Mouse (Mus musculus): ENCODE data around the gene Tuba4a. TPM values are rescaled to one million over a fixed set of nuclear protein-coding genes. Genes with fewer than 3 reads are reported as not detected.

Tuba4a gene
- polyA plus RNA-seq, 1 experiment from 2014 or later, result 26.8 TPM

DNA sequence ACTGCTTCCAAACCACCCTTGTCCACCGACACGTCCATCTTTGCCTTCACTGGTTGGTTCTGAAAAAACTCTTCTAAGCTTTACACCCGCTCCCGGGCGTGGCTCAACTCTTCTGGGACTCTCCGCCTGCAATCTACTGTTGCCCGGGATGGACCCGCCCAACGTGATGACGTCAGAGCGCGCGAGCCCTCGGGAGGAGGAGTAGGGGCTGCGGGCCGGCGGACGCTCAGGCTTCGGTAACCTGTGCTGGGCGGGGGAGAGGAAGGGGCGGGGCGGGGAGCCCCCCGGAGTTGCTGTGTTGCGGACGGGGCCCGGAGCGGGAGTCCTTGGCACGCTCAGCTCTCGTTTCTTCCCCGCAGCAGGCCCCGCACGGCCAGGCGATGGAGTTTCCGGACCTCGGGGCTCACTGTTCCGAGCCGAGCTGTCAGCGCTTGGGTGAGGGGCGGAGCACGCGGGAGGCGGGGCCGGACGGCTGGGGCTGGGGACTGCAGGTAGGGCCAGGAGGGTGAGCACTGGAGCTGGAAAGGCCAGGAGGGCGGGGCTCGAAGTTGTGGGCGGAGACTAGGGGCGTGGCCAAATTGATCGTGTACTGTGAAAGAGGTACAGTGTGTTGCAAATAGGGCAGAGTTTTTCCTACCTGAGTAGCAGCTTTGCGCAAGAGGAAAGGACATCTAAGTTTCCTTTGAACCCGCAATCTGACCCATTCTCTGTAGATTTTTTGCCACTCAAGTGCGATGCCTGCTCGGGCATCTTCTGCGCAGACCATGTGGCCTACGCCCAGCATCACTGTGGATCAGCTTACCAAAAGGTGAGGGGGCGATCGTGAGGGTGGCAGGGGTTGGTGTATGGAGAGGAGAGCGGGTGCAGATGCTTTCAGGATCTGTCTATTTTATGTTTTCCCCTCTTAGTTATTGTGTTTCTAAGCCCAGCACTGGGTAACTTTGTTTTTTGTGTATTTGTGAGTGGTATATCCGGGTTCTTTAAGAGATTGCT lies 50.9 kb downstream of the Tuba4a start, which contains the start of gene Zfand2b:
Zfand2b (plus strand) TSS at position 175 of the 993 bp plus-strand sequence.
- Histone ChIP-seq H3K9me3 (no peaks in the 10 kb centered on the region), H3K4me3 (peak within 1 kb of the TSS; percentile 67), H3K9ac (peak within 1 kb of the TSS; percentile 57), H3K36me3 (peaks cover 36% of the 10 kb centered on the region), H3K4me2 (peak within 1 kb of the TSS; percentile 66), H3K4me1 (replicated peaks) (peaks cover 14% of the 10 kb centered on the region), H3K27ac (replicated peaks) (peak within 1 kb of the TSS; percentile 89), H3K27me3 (no peaks in the 10 kb centered on the region)
- whole genome bisulfite sequencing, result under 1% methylated on average over 58 of the region's 59 CpGs
- peak; percentile 97 for ATAC-seq (ENCODE audit: low FRiP score, low read depth)

DNA sequence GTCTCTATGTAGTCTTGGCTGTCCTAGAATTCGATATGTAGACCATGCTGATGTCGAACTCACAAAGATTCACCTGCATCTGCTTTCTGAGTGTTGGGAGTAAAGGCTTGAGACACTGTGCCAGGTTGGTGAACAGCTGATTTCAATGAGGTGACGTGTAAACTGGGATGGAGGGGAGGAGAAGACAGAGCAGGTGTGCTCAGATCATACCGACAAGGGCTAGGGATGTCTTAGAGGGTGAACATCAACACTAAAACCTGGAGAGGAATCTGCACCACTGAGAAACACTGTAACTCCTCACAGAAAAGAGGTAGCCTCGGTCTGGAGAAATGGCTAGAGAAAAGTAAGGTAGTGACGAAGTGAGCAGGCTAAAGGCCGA lies 51.6 kb downstream of the Tuba4a start:
- Histone ChIP-seq H3K4me1 (replicated peaks) (peaks cover 14% of the 10 kb centered on the region), H3K4me2 (peak overlapping the region; percentile 66), H3K9ac (no peak overlapping the region), H3K9me3 (no peaks in the 10 kb centered on the region), H3K27me3 (no peaks in the 10 kb centered on the region), H3K4me3 (peak overlapping the region; percentile 67), H3K36me3 (peaks cover 29% of the 10 kb centered on the region), H3K27ac (replicated peaks) (peak overlapping the region; percentile 89)
- ATAC-seq (ENCODE audit: low FRiP score, low read depth), result no peak; the same call in 1 of the 2 replicates
- WGBS, result 7% methylated on average over 7 of the region's 7 CpGs

Small RNA genes lying within 50 kb of the gene (microRNA-seq; reads per million reads assigned to microRNA genes)
- gene Gm27943, result not detected

Other genes starting within 250 kb of the Tuba4a start
- gene Nhej1, start 94.7 kb downstream of the Tuba4a start, polyA plus RNA-seq (2015; fragmentation: Nextera tagmentation; extraction: Ambion mirVana), result 6.8 and 6.9 TPM in 2 replicates
- not detected in 2 replicates for gene Slc23a3, start 86.0 kb downstream of the Tuba4a start, polyA plus RNA-seq (2015; fragmentation: Nextera tagmentation; extraction: Ambion mirVana)
- gene Cnppd1, start 77.2 kb downstream of the Tuba4a start, polyA plus RNA-seq (2015; fragmentation: Nextera tagmentation; extraction: Ambion mirVana), result 48.2 and 52.3 TPM in 2 replicates
- gene Retreg2, start 77.1 kb downstream of the Tuba4a start, polyA plus RNA-seq (2015; fragmentation: Nextera tagmentation; extraction: Ambion mirVana), result 134 and 146 TPM in 2 replicates
- gene Zfand2b, start 51.2 kb downstream of the Tuba4a start, polyA plus RNA-seq (2015; fragmentation: Nextera tagmentation; extraction: Ambion mirVana), result 40.1 and 40.2 TPM in 2 replicates
- 45.1 and 48.4 TPM in 2 replicates for gene Abcb6, start 39.5 kb downstream of the Tuba4a start, polyA plus RNA-seq (2015; fragmentation: Nextera tagmentation; extraction: Ambion mirVana)
- gene Ankzf1, start 27.7 kb downstream of the Tuba4a start, polyA plus RNA-seq (2015; fragmentation: Nextera tagmentation; extraction: Ambion mirVana), result 23.2 and 24.2 TPM in 2 replicates
- 57.5 and 66.3 TPM in 2 replicates for gene Atg9a, start 27.7 kb downstream of the Tuba4a start, polyA plus RNA-seq (2015; fragmentation: Nextera tagmentation; extraction: Ambion mirVana)
- gene Glb1l, start 9.1 kb downstream of the Tuba4a start, polyA plus RNA-seq (2015; fragmentation: Nextera tagmentation; extraction: Ambion mirVana), result 20.3 and 22.0 TPM in 2 replicates
- 146 and 147 TPM in 2 replicates for gene Stk16, start 9.0 kb downstream of the Tuba4a start, polyA plus RNA-seq (2015; fragmentation: Nextera tagmentation; extraction: Ambion mirVana)
- not detected in 2 replicates for gene A630095N17Rik, start 12.2 kb upstream of the Tuba4a start, polyA plus RNA-seq (2015; fragmentation: Nextera tagmentation; extraction: Ambion mirVana)
- gene Dnajb2, start 16.5 kb upstream of the Tuba4a start, polyA plus RNA-seq (2015; fragmentation: Nextera tagmentation; extraction: Ambion mirVana), result 72.5 and 85.0 TPM in 2 replicates
- gene Ptprn, start 44.6 kb upstream of the Tuba4a start, polyA plus RNA-seq (2015; fragmentation: Nextera tagmentation; extraction: Ambion mirVana), result 30.4 and 33.5 TPM in 2 replicates
- gene Resp18, start 58.5 kb upstream of the Tuba4a start, polyA plus RNA-seq (2015; fragmentation: Nextera tagmentation; extraction: Ambion mirVana), result 203 and 214 TPM in 2 replicates
- 140 and 145 TPM in 2 replicates for gene Dnpep, start 98.1 kb upstream of the Tuba4a start, polyA plus RNA-seq (2015; fragmentation: Nextera tagmentation; extraction: Ambion mirVana)
- gene Des, start 140.5 kb upstream of the Tuba4a start, polyA plus RNA-seq (2015; fragmentation: Nextera tagmentation; extraction: Ambion mirVana), result 1.1 and 1.7 TPM in 2 replicates
- 22.4 and 25.0 TPM in 2 replicates for gene Speg, start 155.4 kb upstream of the Tuba4a start, polyA plus RNA-seq (2015; fragmentation: Nextera tagmentation; extraction: Ambion mirVana)
- 73.8 and 79.0 TPM in 2 replicates for gene Gmppa, start 216.1 kb upstream of the Tuba4a start, polyA plus RNA-seq (2015; fragmentation: Nextera tagmentation; extraction: Ambion mirVana)
- gene Asic4, start 230.6 kb upstream of the Tuba4a start, polyA plus RNA-seq (2015; fragmentation: Nextera tagmentation; extraction: Ambion mirVana), result 21.2 and 22.8 TPM in 2 replicates

Data from hindbrain, embryonic 15.5 days (tissue).